ENCODE assay signal across 25 mouse cellular contexts in the genomic region with DNA sequence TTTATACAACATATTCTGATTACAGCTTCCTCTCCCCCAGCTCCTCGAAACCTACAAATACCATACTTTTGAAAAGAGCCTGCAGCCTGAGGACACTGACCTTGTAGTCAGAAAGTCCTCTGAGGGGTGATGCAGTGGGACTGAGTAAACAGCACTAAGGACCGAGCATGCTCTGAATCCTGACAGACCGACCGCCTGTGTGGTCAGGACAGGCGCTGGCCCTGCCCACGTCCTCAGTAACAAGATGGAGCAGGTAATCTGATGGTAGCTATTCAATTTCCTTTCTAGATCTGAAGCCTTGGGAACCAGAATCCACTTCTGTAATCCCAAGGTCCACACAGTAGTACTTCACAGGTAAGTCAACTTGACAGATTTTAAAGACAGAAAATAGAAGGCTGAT.
DNase-seq lines count a peak whose midpoint lies in the region; ATAC-seq and TF ChIP-seq lines count a peak whose summit lies in the region.
"Had no signal": no experiment of that assay in that cellular context is flagged by ENCODE, and none has a peak within 500 bp of the region (broad histone marks: within the 10 kb centered on the region; RNA-seq: fewer than 3 reads in every experiment).

No protein-coding gene starts in this region.

- in situ Hi-C loops in CH12.LX (cut with MboI; ENCODE audit: low pct_ligation_motif_present, low pct_unique_long_range_greater_than_20kb, low sequenced_read_pairs): no loop called here

- no peaks in the 10 kb centered on the region for H3K36me3 ChIP-seq in kidney, adult 2 months (ENCODE audit: control insufficient read depth, insufficient read depth, low read length)
- no peaks in the 10 kb centered on the region for H3K36me3 ChIP-seq in liver, adult 2 months (ENCODE audit: control insufficient read depth, insufficient read depth, low read length)
- H3K36me3 ChIP-seq in liver, embryonic 12.5 days: no peaks in the 10 kb centered on the region
- peaks cover 0 to 4% of the 10 kb centered on the region in 2 experiments for H3K36me3 ChIP-seq in CH12.LX (replicated peaks in 1 of 2; ENCODE audit: control insufficient read depth in 1 of 2, insufficient read depth in 1 of 2, low read length in 1 of 2)
- H3K36me3 ChIP-seq: forebrain, embryonic 10.5 days; heart, embryonic 12.5 days; heart, embryonic 15.5 days had no signal

- TF ChIP-seq EP300 in CH12.LX (IDR thresholded peaks at IDR 0.05; ENCODE audit: low read length): no peak

- 44% methylated on average over 6 of the region's 6 CpGs for WGBS in kidney, adult 2 months
- 75% methylated on average over 6 of the region's 6 CpGs for WGBS in liver, adult 2 months
- WGBS in liver, embryonic 12.5 days (ENCODE audit: insufficient replicate concordance): 73% methylated on average over 6 of the region's 6 CpGs

- no peaks in the 10 kb centered on the region for H3K9me3 ChIP-seq in liver, embryonic 12.5 days (replicated peaks)
- no peaks in the 10 kb centered on the region for H3K9me3 ChIP-seq in CH12.LX (replicated peaks; ENCODE audit: low read length)
- H3K9me3 ChIP-seq: forebrain, embryonic 10.5 days; forebrain, embryonic 13.5 days; heart, embryonic 12.5 days; heart, embryonic 15.5 days had no signal

- H3K27ac ChIP-seq in kidney, adult 2 months (ENCODE audit: insufficient read depth, low read depth, low read length): peak overlapping the region; percentile 97
- H3K27ac ChIP-seq in liver, adult 2 months (replicated peaks; ENCODE audit: insufficient read depth, low read depth, low read length): peak overlapping the region; percentile 33; the same call in 1 of the 2 replicates
- H3K27ac ChIP-seq in liver, embryonic 12.5 days: no peak overlapping the region
- H3K27ac ChIP-seq in CH12.LX (ENCODE audit: insufficient read depth, low read depth): no peak overlapping the region
- H3K27ac ChIP-seq: forebrain, embryonic 10.5 days; forebrain, embryonic 13.5 days; heart, embryonic 15.5 days; hindbrain, embryonic 14.5 days; hindbrain, postnatal 0 days had no signal

- dilution Hi-C loops in CH12.LX (cut with MboI; ENCODE audit: extremely low pct_ligation_motif_present, extremely low pct_unique_long_range_greater_than_20kb, low sequenced_read_pairs): no loop called here

- TF ChIP-seq CTCF in kidney, adult 2 months (conservative IDR thresholded peaks at IDR 0.05; ENCODE audit: insufficient read depth, insufficient read length, low read depth, low read length): no peak
- TF ChIP-seq CTCF in liver, adult 2 months (IDR thresholded peaks at IDR 0.05; ENCODE audit: low read depth, low read length): no peak
- no peak for TF ChIP-seq CTCF in CH12.LX (conservative IDR thresholded peaks at IDR 0.05 in 1 of 2, IDR thresholded peaks at IDR 0.05 in 1 of 2; ENCODE audit: low read depth in 2 of 2, low read length in 2 of 2)

- no peak for ATAC-seq in liver, embryonic 12.5 days
- ATAC-seq: forebrain, embryonic 13.5 days; forebrain, embryonic 16.5 days; hindbrain, postnatal 0 days; inflammation-experienced regulatory T-cells, adult 6 months; intestine, embryonic 16.5 days had no signal

- peak overlapping the region; percentile 75 for H3K4me3 ChIP-seq in kidney, adult 2 months (ENCODE audit: insufficient read depth, low read depth, low read length)
- no peak overlapping the region for H3K4me3 ChIP-seq in liver, adult 2 months (ENCODE audit: insufficient read depth, low read depth, low read length)
- no peak overlapping the region for H3K4me3 ChIP-seq in liver, embryonic 12.5 days
- H3K4me3 ChIP-seq in CH12.LX (replicated peaks in 1 of 3; ENCODE audit: low read depth in 2 of 3, low read length in 2 of 3, poor library complexity in 1 of 3): no peak overlapping the region
- H3K4me3 ChIP-seq: forebrain, embryonic 10.5 days; forebrain, embryonic 13.5 days; heart, embryonic 12.5 days; heart, embryonic 15.5 days had no signal

- DNase-seq in kidney, adult 2 months: peak; percentile 54
- no peak for DNase-seq in kidney, adult 11 months
- no peak for DNase-seq in liver, adult 2 months (ENCODE audit: extremely low read depth, low read depth, low spot score)
- DNase-seq in CH12.LX (ENCODE audit: extremely low read depth): no peak
- no peak for DNase-seq in frontal cortex, postnatal 36 days (ENCODE audit: low spot score in 2 of 2)
- DNase-seq: adrenal gland, adult 2 months; adrenal gland, postnatal 14 days; B cell, adult 2 months; cerebellum, adult 18-20 months; cerebellum, adult 9-10 months; cerebellum, postnatal 14 days; gastrocnemius, postnatal 14 days; heart, adult 18-20 months; heart, postnatal 10 days; heart, postnatal 4 days had no signal

- peaks cover 25% of the 10 kb centered on the region; the same call in 1 of the 2 replicates for H3K79me2 ChIP-seq in liver, adult 2 months (ENCODE audit: control insufficient read depth, insufficient read depth, low read length)
- peaks cover 41% of the 10 kb centered on the region for H3K79me2 ChIP-seq in CH12.LX (replicated peaks; ENCODE audit: control insufficient read depth, extremely low read depth, insufficient read depth, poor library complexity, severe bottlenecking)

- TF ChIP-seq RAD21 in CH12.LX (IDR thresholded peaks at IDR 0.05; ENCODE audit: low read depth, low read length): no peak

- no peaks in the 10 kb centered on the region for H3K27me3 ChIP-seq in kidney, adult 2 months (replicated peaks; ENCODE audit: control insufficient read depth, insufficient read depth, low read length)
- no peaks in the 10 kb centered on the region for H3K27me3 ChIP-seq in liver, adult 2 months (ENCODE audit: control insufficient read depth, insufficient read depth, low read length)
- H3K27me3 ChIP-seq in liver, embryonic 12.5 days (replicated peaks): no peaks in the 10 kb centered on the region
- no peaks in the 10 kb centered on the region for H3K27me3 ChIP-seq in CH12.LX (replicated peaks)
- H3K27me3 ChIP-seq: forebrain, embryonic 13.5 days; heart, embryonic 12.5 days; heart, embryonic 15.5 days had no signal

- peaks cover 28% of the 10 kb centered on the region for H3K4me1 ChIP-seq in kidney, adult 2 months (ENCODE audit: control insufficient read depth, insufficient read depth, low read length)
- H3K4me1 ChIP-seq in liver, adult 2 months (ENCODE audit: control insufficient read depth, insufficient read depth, low read length): peaks cover 47% of the 10 kb centered on the region
- H3K4me1 ChIP-seq in liver, embryonic 12.5 days: peaks cover 23% of the 10 kb centered on the region
- peaks cover 12 to 57% of the 10 kb centered on the region in 2 experiments for H3K4me1 ChIP-seq in CH12.LX (ENCODE audit: control insufficient read depth in 1 of 2, insufficient read depth in 2 of 2)

- H3K9ac ChIP-seq in liver, adult 2 months (ENCODE audit: low read depth, low read length): no peak overlapping the region
- no peak overlapping the region for H3K9ac ChIP-seq in liver, embryonic 12.5 days
- no peak overlapping the region for H3K9ac ChIP-seq in CH12.LX (ENCODE audit: insufficient read depth, low read depth)
- H3K9ac ChIP-seq: forebrain, embryonic 13.5 days; heart, embryonic 12.5 days; heart, embryonic 15.5 days; hindbrain, embryonic 14.5 days had no signal

- H3K4me2 ChIP-seq in liver, embryonic 12.5 days: no peak overlapping the region
- H3K4me2 ChIP-seq in CH12.LX (ENCODE audit: insufficient read depth, low read depth, poor library complexity, severe bottlenecking): peak overlapping the region; percentile 10; the same call in 1 of the 2 replicates
- H3K4me2 ChIP-seq: forebrain, embryonic 13.5 days; heart, embryonic 12.5 days; heart, embryonic 15.5 days; hindbrain, embryonic 14.5 days had no signal

- no peak for TF ChIP-seq POLR2A in kidney, adult 2 months (IDR thresholded peaks at IDR 0.05; ENCODE audit: low read depth, low read length)
- TF ChIP-seq POLR2A in liver, adult 2 months (IDR thresholded peaks at IDR 0.05; ENCODE audit: extremely low read depth, insufficient read depth, low read length): no peak
- TF ChIP-seq POLR2A in CH12.LX (IDR thresholded peaks at IDR 0.05; ENCODE audit: low read depth, low read length): no peak

TF ChIP-seq in CH12.LX, 34 proteins besides CTCF, POLR2A, EP300 and RAD21:
- TF ChIP-seq MAX (IDR thresholded peaks at IDR 0.05; ENCODE audit: low read length): no peak
- TF ChIP-seq MAZ (IDR thresholded peaks at IDR 0.05; ENCODE audit: low read depth, low read length): no peak
- TF ChIP-seq KAT2A (IDR thresholded peaks at IDR 0.05; ENCODE audit: insufficient replicate concordance, low read length): no peak
TF ChIP-seq in CH12.LX: peak in this region for 0.

Comparison
In these comparisons a context has a peak if more than half of its experiments do, and no peak if none do; other contexts are left out.
1. H3K27ac ChIP-seq: peak in kidney, adult 2 months (single experiment) and liver, adult 2 months (single experiment); none in liver, embryonic 12.5 days (single experiment) and CH12.LX (single experiment).